Mouse (Mus musculus) left cerebral cortex, postnatal 36 days (tissue): Measurements from ENCODE around the gene Lcor. TPM values are rescaled to one million over a fixed set of nuclear protein-coding genes. Genes with fewer than 3 reads are reported as not detected.

Experiments used
- DNase-seq, 2 experiments: peaks; one replicate each; pipeline ENCODE4 v3.0.0; 2021 to 2022; ENCODE audit warnings: low spot score in 2 of 2, mixed read lengths in 1 of 2
- intact Hi-C: fragments of 180-260 bp; cut with DNase I; formaldehyde crosslinking; loops from one replicate; pipeline ENCODE4 v1.15.1; 2025
- total RNA-seq, 2 experiments: library from RNA; stranded (reverse); gene quantifications; 2 replicates each; pipeline ENCODE4 v1.2.3; 2021

The Lcor gene
- total RNA-seq, 2 experiments from 2014 or later = 17.3 to 22.2 TPM

DNA sequence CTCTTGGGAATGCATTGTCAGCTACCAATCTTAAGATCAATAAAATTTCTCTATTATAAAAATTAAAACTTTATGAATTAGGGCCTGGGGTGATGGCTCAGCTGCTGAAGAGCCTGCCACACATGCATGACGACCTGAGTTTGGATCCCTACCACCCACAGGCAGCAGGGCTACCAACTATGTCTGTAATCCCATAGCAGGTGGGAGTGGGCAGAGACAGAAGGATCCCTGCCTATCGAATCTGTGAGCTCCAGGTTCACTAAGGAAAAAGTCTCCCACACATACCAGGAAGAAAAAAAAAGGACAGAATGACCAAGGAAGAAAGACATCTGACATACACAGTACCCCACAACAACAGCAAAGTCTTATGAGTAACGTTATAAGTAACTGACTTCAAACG, 74.5 kb downstream of the Lcor start:
- no peak for DNase-seq
- intact Hi-C loops = no loop called here

DNA sequence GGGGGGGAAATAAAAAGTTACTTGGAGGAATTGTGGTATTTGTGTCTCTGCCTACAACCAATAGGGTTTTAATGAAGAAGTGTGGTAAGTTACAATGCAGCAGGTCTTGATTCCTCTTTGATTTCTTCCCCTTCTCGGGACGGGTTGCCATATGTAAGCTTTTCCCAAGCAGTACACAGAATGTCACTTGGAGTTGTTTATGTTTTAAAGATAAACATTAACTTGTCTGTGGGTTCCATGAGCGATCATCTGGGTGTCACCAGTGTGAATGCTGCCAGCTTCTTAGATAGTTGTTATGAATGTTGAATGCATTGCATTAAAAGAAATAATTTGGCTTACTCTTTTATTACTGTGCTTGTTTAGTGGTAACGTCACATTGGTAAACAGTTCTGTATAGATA, 75.1 kb downstream of the Lcor start:
- intact Hi-C loops = no loop called here
- DNase-seq = no peak

DNA sequence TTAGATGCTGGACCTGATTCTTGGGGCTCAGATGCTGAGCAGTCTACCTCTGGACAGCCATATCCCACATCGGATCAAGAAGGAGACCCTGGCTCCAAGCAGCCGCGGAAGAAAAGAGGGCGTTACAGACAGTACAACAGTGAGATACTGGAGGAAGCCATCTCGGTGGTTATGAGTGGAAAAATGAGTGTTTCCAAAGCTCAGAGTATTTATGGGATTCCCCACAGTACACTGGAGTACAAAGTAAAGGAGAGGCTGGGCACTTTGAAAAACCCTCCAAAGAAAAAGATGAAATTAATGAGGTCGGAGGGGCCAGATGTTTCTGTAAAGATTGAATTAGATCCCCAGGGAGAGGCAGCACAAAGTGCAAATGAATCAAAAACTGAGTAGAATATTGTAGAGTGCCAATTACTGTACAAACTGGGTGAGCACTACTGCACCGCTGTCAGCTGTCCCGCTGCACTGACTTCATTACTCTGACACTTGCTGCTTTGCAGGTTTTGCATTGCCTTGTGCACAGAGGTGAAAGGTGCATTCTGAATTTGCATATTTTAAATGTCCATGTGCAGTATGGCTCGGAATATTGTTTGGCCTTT, 76.6 kb downstream of the Lcor start:
- intact Hi-C loops = no loop called here
- no peak for DNase-seq

DNA sequence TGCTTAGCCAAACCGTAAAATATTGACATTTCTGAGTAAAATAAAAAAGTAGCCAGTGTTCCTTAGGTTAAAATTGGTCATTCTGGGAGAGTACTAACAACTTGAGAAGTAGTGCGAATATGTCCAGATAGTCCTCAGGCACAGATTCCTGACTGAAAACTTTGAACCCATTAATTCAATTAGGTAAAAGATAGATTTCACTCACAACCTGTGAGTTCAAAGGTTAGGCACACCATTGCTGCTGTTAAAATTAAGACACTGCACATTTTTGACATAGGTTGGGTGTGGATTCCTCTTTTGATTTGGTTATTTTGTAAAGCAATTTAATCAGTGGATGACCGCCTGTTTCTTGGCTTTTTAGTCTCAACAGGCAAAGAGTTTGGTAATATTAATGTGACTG, 78.4 kb downstream of the Lcor start:
- no peak for DNase-seq
- intact Hi-C loops = no loop called here

DNA sequence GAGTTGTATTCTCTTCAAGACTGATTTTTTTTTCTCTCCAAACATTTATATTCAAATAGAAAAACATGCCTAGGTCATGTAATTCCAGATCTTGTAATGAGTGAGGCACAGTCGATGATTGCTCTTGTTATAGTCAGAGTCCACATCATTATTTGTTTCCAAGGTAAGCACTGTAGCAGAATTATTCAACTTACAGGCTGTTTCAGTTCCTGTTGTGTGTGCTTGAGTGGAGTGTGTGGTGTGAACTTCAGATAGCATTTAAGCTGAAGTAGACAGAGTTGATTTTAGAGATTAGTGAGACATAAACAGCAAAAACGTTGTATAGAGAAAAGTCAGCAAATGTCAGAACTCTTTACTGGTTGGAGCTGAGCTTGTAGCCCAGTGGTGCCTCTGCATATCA, 86.4 kb downstream of the Lcor start:
- intact Hi-C loops = no loop called here
- no peak for DNase-seq

DNA sequence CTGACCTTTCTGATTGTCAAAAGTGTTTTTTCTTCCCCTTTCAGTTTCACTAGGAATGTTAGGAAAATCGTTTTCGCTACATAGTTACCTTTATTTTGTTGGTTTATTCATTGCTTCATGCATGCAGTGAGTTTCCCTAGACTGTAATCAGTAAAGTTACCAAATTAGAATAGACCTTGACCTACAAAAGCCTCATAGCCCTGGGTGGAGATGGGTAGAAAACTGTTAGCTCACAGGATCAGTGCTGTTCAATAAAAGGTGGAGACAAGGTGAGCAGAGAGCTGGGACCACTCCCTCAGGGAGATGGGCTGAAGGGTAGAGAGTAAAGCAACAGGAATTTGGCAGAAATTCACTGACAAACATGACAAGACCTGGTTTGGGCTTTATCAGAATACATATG, 91.3 kb downstream of the Lcor start:
- no peak for DNase-seq
- intact Hi-C loops = no loop called here

DNA sequence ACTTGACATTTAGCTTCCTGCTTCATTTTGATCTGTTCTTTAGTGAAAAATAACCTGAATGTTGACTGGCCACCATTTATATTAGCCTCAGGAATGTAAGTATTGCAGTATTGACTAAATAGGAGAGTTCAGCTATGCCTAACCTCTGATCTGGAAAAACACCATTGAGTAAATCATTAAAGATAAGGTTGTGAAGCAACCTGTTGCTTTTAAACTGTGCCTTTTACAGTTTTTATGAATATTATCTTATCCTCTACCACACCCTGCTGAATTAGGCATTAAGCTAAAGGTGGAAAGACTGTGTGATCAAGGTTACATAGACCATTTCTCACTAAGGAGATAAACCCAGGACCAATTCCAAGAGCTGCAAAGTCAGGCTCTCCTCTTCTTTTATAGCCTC, 95.1 kb downstream of the Lcor start:
- no peak for DNase-seq
- intact Hi-C loops = no loop called here

DNA sequence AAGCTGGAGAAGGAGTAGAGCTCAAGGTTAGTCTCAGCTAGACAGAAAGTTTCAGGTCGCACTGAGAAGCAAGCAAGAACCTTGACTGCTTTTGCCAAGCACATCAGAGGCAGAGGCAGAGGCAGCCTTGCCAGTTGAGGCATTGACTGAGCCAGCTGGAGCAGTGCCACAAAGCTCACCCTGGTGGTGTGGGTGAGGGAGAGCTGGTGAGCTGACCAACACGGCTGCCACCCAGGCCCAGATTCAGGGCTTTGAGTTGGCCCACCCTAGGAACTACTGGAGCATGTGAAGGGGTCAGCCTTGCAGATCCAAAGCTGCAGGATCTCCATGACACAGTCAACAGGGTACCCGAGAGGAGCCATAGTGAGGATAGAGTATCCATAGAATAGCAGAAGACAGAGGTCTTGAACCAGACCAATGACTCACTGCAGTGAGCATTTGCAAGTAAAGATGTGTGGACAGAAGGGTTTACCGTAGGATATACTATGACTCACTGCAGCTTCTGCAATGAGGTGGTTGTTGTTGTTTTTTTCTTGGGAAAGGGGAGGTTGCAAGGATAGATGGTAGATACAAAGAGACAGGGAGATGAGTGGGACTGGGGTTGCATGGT, 97.0 kb downstream of the Lcor start:
- no peak for DNase-seq
- intact Hi-C loops = no loop called here

DNA sequence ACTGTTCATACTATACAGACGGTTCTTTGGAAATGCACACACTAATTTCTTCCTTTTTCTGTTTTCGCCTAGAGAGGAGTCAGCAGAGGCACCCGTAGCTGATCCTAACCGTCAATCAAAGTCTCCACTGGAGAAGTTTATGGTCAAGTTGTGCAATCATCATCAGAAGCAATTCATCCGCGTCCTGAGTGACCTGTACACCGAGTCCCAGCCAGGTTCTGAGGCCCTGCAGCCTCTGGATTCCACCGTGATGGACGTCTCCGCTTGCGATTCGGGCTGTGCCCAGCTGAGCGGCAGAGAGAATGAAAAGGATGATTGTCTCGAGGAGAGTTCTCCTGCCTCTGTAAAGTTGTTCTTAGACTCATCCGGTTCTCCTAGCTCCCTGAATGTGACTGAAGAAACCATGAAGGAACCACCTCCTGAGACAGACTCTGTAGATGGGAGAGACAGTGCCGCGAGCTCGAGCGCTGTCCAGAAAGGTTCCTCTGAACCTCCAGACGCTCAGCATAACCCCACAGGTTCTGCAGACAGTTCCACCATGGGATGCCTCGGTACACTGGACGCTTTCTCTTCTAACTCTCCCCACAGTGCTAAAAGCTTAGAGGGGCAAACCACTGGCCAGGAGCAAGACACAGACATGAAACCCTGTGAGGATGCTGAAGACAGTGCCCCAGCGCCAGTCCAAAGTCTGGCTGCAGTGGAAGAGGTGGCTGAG, 99.4 kb downstream of the Lcor start, which contains the start of gene Gm340:
TSS of gene Gm340 (plus strand) at position 665 of the 715 bp plus-strand sequence.
- intact Hi-C loops = no loop called here
- no peak for DNase-seq

DNA sequence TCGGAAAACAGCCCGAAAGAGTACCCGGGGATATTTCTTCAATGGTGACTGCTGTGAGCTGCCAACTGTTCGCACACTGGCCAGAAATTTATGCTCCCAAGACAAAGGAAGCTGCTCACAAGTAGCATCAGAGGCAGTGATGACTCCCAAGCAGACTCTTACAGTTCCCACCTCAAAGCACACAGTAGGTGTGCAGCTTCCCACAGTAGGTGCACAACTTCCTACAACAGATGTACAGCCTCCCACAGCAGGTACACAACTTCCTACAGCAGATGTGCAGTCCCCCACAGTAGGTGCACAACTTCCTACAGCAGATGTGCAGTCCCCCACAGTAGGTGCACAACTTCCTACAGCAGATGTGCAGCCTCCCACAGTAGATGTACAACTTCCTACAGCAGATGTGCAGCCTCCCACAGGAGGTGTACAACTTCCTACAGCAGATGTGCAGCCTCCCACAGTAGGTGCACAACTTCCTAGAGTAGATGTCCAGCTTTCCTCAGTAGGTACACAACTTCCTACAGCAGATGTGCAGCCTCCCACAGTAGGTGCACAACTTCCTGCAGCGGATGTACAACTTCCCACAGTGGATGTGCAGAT, 100.6 kb downstream of the Lcor start:
- intact Hi-C loops = no loop called here
- no peak for DNase-seq

DNA sequence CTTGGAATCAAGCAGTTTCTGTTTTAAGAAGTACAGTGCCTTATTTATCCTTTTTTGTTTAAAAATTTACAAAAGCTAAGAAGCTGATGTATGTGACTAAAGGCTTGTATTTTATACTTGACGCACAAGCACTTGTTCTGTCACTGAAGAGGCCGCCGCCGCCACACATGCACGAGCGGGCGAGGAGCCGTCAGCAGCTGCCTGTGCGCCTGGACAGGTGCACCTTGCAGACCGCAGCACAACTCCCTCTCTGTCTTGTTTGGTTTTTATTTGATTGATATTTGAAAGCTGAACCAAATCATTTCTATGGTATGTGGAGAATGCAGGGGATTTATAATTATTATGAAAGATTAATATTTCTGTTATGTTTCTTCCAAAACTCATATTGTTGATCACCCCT, 104.3 kb downstream of the Lcor start:
- intact Hi-C loops = no loop called here
- DNase-seq = no peak

DNA sequence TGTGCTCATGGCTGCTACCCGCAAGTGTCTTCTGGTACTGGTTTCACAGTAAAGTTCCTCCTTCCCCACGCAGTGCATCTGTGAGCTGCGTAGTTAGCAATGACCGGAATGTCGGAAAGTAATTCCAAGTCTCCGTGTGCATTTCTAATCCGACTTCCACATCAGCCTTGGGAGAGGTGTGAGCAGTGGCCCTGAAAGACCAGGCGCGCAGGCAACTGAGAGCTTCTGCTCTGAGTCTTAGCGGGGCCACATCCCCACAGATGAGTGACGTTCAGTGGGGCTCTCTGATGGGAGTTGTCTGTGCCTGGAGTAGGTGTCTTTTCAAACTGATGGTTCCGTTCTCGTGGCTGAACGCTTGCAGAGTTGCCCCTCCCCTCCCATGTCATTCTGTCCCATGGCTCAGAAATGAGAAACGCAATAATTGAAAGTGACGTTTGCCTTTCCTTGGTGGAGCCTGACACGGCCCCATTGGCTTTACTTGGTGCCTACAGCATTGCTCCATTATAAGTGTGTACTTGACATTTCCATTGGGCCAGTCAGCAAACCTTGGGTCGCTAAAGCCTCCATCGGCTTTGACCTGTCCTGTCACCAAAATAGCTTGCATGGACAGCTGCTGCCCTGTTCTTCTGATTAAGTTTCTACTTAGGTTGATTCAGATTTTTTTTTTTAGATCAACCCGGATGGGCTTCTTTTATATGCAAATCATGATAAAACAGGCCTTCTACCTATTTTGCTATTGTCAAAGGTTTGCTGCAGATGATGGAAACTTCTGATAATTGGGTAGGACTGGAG, 105.2 kb downstream of the Lcor start:
- DNase-seq = no peak
- intact Hi-C loops = no loop called here

DNA sequence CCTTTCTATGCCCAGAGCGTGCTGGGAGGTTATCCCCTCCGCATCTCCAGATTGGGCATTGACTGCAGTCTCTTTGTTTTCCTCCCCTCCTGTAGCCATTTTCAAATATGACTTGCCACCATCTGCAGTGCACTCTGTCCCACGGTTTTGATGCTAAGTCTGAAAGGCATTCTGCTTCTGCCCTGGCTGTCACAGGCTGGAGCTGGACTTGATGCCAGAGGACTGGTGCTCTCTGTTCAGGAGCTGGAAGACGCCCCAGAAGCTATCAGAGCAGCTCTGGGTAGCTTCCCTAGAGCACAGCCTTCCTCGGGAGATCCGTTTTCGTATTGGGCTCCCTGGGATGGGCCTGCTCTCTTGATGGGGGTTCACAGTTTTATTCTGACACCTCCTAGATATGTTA, 106.6 kb downstream of the Lcor start:
- DNase-seq = no peak
- intact Hi-C loops = no loop called here

DNA sequence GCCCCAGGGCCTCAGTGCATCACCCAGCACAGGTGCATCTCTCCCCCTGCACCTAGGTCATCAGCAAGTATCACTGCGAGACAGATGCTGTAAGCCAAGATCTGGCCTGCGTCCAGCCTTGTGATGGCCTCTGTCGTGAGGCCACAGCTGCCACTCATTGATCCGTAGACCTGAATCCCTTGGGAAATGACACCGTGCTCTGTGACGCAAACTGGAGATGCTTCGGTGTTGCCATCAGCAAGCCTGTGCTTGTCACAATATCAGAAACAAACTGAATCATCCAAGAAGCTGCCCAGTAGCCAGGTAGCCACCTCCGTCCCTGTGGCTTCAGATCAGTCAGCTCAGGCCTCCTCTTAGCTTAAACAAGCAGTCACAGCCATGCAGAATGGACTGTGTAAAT, 107.2 kb downstream of the Lcor start:
- intact Hi-C loops = no loop called here
- DNase-seq = no peak

DNA sequence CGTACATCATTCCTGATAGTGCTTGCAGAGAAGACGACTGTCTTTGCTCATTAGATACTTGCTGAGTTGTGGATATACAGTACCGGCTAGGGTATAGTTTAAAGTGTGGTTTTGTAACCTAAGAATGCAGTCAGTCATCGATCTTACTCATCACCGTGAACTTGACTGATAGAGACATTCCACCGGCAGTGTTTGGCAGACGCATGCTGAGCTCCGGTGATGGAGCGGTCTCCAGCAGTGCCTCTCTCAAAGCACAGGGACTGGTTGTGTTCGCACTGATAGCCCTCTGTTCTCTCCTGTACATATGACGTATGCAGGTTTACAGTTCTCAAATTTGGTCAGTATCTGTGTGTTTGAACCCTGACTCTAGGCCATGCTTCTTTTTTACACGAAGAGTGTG, 109.4 kb downstream of the Lcor start:
- DNase-seq = no peak
- intact Hi-C loops = no loop called here

DNA sequence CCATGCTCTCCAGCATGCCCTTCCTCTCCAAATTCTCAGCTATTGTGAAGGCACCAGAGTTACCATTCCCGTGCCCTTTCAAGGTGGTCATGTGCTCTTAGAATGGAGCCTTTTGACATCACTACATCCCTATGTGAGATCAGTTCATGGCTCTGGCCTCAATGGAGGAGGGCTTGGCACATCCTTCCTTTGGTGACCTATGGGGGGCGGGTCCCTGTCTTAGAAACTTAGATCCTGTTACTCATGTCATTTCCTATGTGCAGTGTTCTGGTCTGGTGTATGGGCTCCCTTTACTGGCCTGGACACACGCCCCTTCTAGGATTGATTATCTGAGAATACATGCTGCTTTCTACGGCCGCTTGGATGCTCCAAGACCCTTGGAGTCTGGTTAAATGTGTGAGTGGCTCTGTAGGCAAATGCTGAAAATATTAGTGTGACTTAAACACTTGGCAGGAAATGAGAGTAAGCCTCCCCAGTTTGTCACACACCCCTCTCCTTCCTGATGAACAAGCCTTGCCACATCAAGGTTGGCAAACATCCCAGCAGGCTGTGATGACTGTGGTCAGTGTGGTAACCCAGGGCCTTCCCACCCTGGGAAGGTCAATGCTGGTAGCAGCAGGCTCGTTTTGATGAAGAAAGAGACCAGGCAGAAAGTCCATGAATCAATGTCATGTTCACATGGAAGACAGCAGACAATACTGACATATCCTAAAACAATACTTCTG, 114.9 kb downstream of the Lcor start:
- DNase-seq = no peak
- intact Hi-C loops = no loop called here

DNA sequence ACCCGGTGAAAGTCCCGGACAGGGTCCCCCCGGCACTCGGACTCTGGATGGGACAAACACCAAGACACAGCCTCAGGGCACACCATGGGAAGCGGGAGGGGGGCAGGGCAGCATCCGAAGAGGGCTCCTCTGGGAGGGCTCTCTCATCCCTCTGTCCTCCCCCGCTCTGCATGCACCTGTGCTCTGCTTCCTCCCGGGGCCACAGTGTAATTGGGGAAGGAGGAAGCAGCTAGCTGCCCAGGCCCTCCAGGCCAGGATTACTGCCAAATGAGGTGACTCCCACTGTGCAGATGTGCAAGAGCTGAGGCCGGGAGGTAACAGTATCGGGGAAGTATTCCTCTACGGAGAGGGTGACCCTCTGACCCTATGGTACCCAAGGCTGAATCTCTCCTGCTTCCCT, 118.2 kb downstream of the Lcor start:
- DNase-seq = no peak
- intact Hi-C loops = no loop called here

DNA sequence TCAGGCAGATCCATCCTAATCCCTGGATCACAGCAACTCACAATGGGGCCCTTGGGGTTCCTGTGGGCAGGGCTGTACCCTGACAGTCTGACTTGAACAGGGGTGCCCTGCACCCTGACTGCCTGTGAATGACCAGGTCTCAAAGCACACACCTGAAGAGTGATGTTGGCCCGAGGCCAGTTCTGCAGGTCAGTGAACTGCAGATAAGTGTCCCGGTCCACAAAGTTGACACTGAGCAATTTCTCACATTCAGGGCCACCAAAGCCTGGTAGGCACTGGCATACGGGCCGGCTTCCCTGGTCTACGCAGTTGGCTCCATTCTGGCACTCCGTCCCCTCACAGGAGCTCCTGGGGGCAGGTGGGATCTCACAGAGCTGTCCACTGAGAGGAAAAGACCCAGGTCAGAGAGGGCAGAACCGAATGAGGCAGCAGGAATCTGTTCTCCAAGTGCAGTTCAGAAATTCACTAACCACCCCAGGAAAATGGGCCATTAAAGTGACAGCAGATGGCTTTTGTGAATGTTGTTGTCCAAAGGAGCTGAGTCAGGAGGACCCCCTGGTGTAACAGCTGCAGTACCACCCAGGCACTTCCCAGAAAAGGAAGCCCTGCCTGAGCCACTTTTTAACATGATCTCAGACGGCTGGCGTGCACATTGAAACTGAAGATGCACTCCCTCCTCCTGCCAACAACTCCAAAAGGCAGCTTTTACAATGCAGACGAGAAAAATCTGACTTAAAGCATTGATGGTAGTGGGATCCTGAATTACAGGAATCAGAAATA, 124.0 kb downstream of the Lcor start:
- DNase-seq = no peak
- intact Hi-C loops = no loop called here

DNA sequence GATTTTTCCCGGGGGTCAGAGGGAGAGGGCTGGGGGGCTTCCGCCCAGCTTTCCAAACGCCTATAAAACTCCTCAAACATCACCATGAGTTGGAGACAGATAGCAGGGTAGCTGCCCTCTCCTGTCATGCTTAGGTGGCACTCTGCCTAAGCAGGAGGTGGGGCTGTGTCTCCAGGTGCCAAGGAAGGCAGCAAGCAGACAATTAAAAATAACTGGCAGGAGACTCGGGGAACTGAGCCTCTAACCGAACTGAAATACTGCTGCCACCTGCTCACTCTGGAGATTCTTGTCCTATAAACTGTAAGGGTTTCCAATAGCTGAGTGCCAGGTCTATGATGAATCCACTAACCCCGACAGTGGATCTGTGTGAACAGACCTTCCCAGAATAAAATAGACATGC, 129.2 kb downstream of the Lcor start:
- no peak for DNase-seq
- intact Hi-C loops = loop anchor here (10.0 kb wide), 1 partner anchor 297 kb away; no protein-coding TSS in a partner anchor
